Mouse (Mus musculus) hindbrain, embryonic 12.5 days (tissue): ENCODE data around the gene Tns3. TPM values are rescaled to one million over a fixed set of nuclear protein-coding genes. Genes with fewer than 3 reads are reported as not detected.

ENCODE experiments used
- ATAC-seq: fragments of 200-750 bp; cut with Nextera tagmentation; 2 replicates; pipeline ENCODE4 v1.8.0; 2017; ENCODE audit warnings: moderate TSS enrichment; ENCODE audit not compliant: low FRiP score
- H3K27ac ChIP-seq: fragments of 300-500 bp; sonication (generic); 2 replicates; pipeline ENCODE4 v1.5.1; 2016; ENCODE audit warnings: mild to moderate bottlenecking
- H3K27me3 ChIP-seq: fragments of 300-500 bp; sonication (generic); 2 replicates; pipeline ENCODE4 v1.6.1; 2016; ENCODE audit warnings: mild to moderate bottlenecking
- H3K36me3 ChIP-seq: fragments of 300-500 bp; sonication (generic); 2 replicates; pipeline ENCODE4 v1.6.1; 2016; ENCODE audit warnings: mild to moderate bottlenecking
- H3K4me1 ChIP-seq: fragments of 300-500 bp; sonication (generic); 2 replicates; pipeline ENCODE4 v1.6.1; 2016
- H3K4me2 ChIP-seq: fragments of 300-500 bp; sonication (generic); replicated peaks from 2 replicates; pipeline ENCODE4 v1.6.1; 2016; ENCODE audit warnings: mild to moderate bottlenecking
- H3K4me3 ChIP-seq: fragments of 300-500 bp; sonication (generic); 2 replicates; pipeline ENCODE4 v1.5.1; 2016; ENCODE audit warnings: mild to moderate bottlenecking
- H3K9ac ChIP-seq: fragments of 300-500 bp; sonication (generic); 2 replicates; pipeline ENCODE4 v1.6.1; 2016; ENCODE audit warnings: mild to moderate bottlenecking, moderate library complexity
- H3K9me3 ChIP-seq: fragments of 300-500 bp; sonication (generic); replicated peaks from 2 replicates; pipeline ENCODE4 v1.6.1; 2016; ENCODE audit warnings: mild to moderate bottlenecking
- WGBS: fragments of 180-500 bp; shearing (Covaris S2); methylation state at CpG from one replicate; pipeline ENCODE4 v1.1.7; 2016; 5-methylcytosine and 5-hydroxymethylcytosine counted together
- polyA plus RNA-seq: library from polyadenylated mRNA; unstranded; fragments of >200 nt; fragmentation: Nextera tagmentation; extraction: Ambion mirVana; gene quantifications from 2 replicates; pipeline ENCODE4 v1.2.1, GENCODE M21; 2016

Tns3 gene
- polyA plus RNA-seq, 1 experiment from 2014 or later = 15.9 TPM

DNA sequence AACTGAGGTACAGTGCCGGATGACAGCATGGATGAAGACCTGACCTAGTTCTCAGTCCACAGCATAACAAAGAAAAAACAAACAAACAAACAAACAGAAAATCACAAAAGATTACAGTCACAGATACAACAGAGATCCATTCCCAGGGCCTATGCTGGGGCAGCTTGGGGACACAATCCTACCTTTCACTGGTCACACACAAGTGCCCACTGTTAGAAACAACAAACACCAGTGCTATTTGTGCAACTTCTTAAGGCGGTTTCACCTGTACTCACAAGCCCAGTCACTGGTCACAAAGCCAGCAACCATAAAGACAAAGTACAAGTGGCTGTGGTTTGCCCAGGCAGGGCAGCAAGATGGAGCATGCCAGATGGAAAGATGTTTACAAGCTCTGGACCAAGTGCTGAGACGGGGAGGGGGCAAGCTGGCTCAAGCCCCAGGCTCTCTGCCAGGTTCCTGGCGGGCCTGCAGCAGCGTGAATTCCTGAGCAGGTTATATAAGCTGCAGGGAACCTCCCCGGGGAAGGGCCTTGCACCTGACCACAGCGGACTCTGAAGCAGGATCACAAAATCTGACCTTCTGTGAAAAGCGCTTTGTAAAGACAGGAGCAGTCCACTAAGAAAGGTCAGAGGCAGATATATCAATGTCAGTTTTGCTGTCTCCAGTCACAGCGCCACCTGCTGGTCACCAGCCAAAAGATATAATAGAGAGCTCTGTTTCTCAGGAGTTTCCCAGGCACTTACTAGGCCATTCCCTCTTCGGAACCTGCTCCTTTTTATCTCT, 140.8 kb downstream of the Tns3 start:
- peaks cover 10% of the 10 kb centered on the region; the same call in 1 of the 2 replicates for H3K4me1 ChIP-seq
- no peak overlapping the region for H3K27ac ChIP-seq
- H3K36me3 ChIP-seq = no peaks in the 10 kb centered on the region
- H3K4me2 ChIP-seq = peak overlapping the region; percentile 21; the same call in 1 of the 2 replicates
- H3K9ac ChIP-seq = no peak overlapping the region
- ATAC-seq = peak; percentile 54
- WGBS = 37% methylated on average over 10 of the region's 10 CpGs
- H3K9me3 ChIP-seq = no peaks in the 10 kb centered on the region
- H3K4me3 ChIP-seq = no peak overlapping the region
- H3K27me3 ChIP-seq = no peaks in the 10 kb centered on the region

DNA sequence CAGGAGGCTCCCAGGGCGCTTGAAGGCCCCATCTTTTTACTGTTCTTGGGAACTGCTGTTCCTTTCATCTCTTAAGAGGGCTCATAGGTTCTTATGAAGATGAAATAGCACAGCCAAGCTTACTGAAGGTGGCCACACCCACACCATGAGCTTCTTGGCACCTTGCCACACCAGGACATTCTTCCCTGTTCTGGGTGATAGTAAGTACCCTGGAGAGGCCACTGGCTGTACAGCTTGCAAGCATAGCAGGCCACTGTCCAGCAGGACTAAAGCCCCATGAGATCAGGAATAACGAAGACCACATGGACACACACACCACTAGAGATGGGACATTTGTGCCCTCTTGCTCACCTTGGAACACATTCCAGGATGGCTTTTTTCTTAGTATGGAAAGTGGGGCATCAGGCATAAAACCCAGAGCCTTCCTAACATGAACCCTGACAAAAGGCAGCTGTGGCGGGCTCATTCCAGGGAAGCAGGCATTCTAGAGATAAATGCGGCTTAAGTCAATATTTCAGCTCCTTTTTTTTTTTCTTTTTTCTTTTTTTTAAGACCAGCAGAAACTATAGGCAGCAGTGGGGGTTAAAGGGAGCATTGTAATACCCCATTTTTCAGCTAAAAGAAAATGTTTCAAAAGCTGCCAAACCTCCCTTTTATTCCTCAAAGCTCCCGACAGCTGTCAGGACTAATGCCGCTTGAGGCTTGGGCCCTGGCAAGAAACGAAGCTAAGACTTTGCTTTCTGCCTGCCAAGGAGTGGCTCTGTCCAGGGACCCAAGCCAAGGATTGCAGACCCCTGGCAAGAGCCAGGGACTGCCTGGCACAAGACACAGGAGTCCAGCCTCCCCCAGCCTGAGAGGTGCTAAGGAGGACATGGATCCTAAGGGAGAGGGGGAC, 150.7 kb downstream of the Tns3 start:
- WGBS = 62% methylated on average over 7 of the region's 7 CpGs
- H3K27me3 ChIP-seq = no peaks in the 10 kb centered on the region
- H3K4me3 ChIP-seq = no peak overlapping the region
- 0 out of 2 replicates have a peak, but pooled peaks cover 3% of the 10 kb centered on the region for H3K36me3 ChIP-seq
- H3K4me1 ChIP-seq = no peaks in the 10 kb centered on the region
- no peak overlapping the region for H3K9ac ChIP-seq
- no peak overlapping the region for H3K27ac ChIP-seq
- ATAC-seq = no peak
- no peaks in the 10 kb centered on the region for H3K9me3 ChIP-seq
- H3K4me2 ChIP-seq = no peak overlapping the region

DNA sequence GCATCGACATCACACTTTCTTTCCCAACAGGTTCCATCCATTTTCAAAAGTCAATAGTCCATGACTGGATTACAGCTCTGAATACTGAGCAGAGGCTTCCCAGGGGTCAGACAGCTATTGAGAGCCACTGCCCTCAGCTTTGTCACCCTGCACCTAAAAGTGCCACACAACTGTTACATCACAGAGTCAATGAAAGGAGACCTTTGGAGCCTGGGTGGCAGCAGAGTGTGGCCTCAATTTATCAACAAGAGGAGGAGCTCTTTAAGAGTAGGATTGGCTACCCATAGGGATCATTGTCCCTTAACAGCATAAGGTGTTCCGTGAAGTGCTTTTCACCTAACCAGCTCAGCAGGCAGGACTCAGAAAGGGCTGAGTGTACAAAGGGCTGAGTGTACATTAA, 154.0 kb downstream of the Tns3 start:
- Histone ChIP-seq H3K27ac (no peak overlapping the region), H3K9ac (no peak overlapping the region), H3K4me1 (no peaks in the 10 kb centered on the region), H3K9me3 (no peaks in the 10 kb centered on the region), H3K4me2 (no peak overlapping the region), H3K4me3 (no peak overlapping the region), H3K27me3 (no peaks in the 10 kb centered on the region), H3K36me3 (0 out of 2 replicates have a peak, but pooled peaks cover 3% of the 10 kb centered on the region)
- WGBS = 67% methylated on average over 2 of the region's 2 CpGs
- no peak for ATAC-seq

- no peak overlapping the region for H3K27ac ChIP-seq
- H3K9ac ChIP-seq = no peak overlapping the region
- H3K4me3 ChIP-seq = no peak overlapping the region
- no peak overlapping the region for H3K4me2 ChIP-seq
- 0 out of 2 replicates have a peak, but pooled peaks cover 3% of the 10 kb centered on the region for H3K36me3 ChIP-seq
- H3K4me1 ChIP-seq = no peaks in the 10 kb centered on the region
- H3K27me3 ChIP-seq = no peaks in the 10 kb centered on the region
- ATAC-seq = no peak
- 91% methylated on average over 7 of the region's 7 CpGs for WGBS
- H3K9me3 ChIP-seq = no peaks in the 10 kb centered on the region
Observed at GRCm38 (mm10) chr11:8509614-8510013, 154.7 kb downstream of the Tns3 start.

DNA sequence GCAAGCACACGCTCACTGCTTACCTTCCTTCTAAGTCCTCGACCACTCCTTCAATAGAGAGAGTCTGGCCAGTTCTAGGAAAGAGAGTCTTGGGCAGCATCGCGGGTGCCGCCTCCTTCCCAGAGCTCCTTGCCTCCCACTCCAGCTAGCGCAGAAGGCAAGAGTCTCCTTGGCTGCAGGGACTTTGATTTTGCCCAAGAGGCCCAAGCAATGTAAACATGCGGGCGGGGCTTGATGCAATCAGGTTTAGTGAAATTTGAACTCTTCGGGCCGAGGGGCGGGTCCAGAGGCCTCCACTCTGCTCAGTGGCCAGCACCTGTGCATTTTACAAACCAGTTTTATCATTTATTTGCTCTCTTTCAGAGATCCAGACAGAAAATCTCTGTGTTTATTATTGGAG, 160.6 kb downstream of the Tns3 start:
- Histone ChIP-seq H3K27me3 (no peaks in the 10 kb centered on the region), H3K4me3 (no peak overlapping the region), H3K9ac (no peak overlapping the region), H3K36me3 (no peaks in the 10 kb centered on the region), H3K4me1 (no peaks in the 10 kb centered on the region), H3K27ac (no peak overlapping the region), H3K9me3 (no peaks in the 10 kb centered on the region), H3K4me2 (no peak overlapping the region)
- WGBS = 38% methylated on average over 11 of the region's 11 CpGs
- ATAC-seq = no peak

DNA sequence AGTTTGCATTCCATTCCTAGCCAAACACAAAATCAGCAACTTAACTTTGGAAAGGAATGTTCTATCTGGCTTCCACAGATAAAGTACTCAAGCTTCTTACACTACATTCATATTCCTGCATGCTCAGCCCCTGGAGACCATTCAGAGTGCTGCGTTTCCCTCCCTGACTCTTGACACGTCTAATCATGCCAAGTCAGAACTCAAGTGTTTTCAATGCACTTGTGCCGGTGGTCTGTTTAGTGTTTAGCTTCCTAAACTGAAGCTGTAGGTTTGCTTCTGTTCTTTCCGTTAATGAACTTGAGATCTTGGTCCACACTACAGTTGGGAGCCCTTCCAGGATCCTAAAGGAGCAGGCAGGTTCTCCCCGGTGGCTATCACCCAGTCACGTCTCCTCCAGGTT, 163.5 kb downstream of the Tns3 start:
- Histone ChIP-seq H3K27me3 (no peaks in the 10 kb centered on the region), H3K9ac (no peak overlapping the region), H3K36me3 (no peaks in the 10 kb centered on the region), H3K9me3 (no peaks in the 10 kb centered on the region), H3K27ac (no peak overlapping the region), H3K4me2 (no peak overlapping the region), H3K4me3 (no peak overlapping the region), H3K4me1 (0 out of 2 replicates have a peak, but pooled peaks cover 8% of the 10 kb centered on the region)
- no peak for ATAC-seq
- 89% methylated on average over 6 of the region's 6 CpGs for WGBS

DNA sequence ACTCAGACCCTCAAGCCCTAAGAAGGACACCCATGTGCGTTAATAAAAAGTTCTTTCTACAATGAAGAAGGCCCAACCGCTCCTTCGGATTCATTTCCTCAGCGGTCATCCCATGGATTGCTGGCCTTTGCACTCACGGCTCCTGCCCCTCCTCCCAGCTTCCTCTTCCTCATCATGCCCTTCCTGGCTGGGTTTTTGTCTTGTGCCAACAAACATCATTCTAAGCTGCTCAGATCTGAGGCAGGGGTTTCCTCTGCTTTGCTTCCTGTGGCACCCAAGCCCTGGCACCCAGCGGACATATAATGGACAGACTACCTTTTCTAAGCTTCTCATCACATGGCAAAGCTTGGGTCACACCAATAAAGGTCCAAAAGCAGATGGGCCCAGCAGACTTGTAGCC, 167.2 kb downstream of the Tns3 start:
- Histone ChIP-seq H3K27ac (no peak overlapping the region), H3K4me2 (no peak overlapping the region), H3K9ac (no peak overlapping the region), H3K4me3 (no peak overlapping the region), H3K4me1 (0 out of 2 replicates have a peak, but pooled peaks cover 8% of the 10 kb centered on the region), H3K9me3 (no peaks in the 10 kb centered on the region), H3K27me3 (no peaks in the 10 kb centered on the region), H3K36me3 (0 out of 2 replicates have a peak, but pooled peaks cover 3% of the 10 kb centered on the region)
- 85% methylated on average over 6 of the region's 6 CpGs for WGBS
- ATAC-seq = no peak

- no peaks in the 10 kb centered on the region for H3K9me3 ChIP-seq
- 0 out of 2 replicates have a peak, but pooled peaks cover 8% of the 10 kb centered on the region for H3K4me1 ChIP-seq
- H3K4me2 ChIP-seq = no peak overlapping the region
- ATAC-seq = no peak
- H3K9ac ChIP-seq = no peak overlapping the region
- 70% methylated on average over 5 of the region's 5 CpGs for WGBS
- 0 out of 2 replicates have a peak, but pooled peaks cover 4% of the 10 kb centered on the region for H3K36me3 ChIP-seq
- no peaks in the 10 kb centered on the region for H3K27me3 ChIP-seq
- H3K4me3 ChIP-seq = no peak overlapping the region
- no peak overlapping the region for H3K27ac ChIP-seq
Observed at GRCm38 (mm10) chr11:8496686-8497085, 167.6 kb downstream of the Tns3 start.

GRCm38 (mm10) chr11:8495801-8496200, 168.5 kb downstream of the Tns3 start:
- WGBS = 90% methylated on average over 7 of the region's 7 CpGs
- H3K4me1 ChIP-seq = 0 out of 2 replicates have a peak, but pooled peaks cover 8% of the 10 kb centered on the region
- no peak overlapping the region for H3K4me2 ChIP-seq
- no peaks in the 10 kb centered on the region for H3K27me3 ChIP-seq
- H3K4me3 ChIP-seq = no peak overlapping the region
- no peak for ATAC-seq
- no peak overlapping the region for H3K27ac ChIP-seq
- H3K9me3 ChIP-seq = no peaks in the 10 kb centered on the region
- no peak overlapping the region for H3K9ac ChIP-seq
- 0 out of 2 replicates have a peak, but pooled peaks cover 4% of the 10 kb centered on the region for H3K36me3 ChIP-seq

DNA sequence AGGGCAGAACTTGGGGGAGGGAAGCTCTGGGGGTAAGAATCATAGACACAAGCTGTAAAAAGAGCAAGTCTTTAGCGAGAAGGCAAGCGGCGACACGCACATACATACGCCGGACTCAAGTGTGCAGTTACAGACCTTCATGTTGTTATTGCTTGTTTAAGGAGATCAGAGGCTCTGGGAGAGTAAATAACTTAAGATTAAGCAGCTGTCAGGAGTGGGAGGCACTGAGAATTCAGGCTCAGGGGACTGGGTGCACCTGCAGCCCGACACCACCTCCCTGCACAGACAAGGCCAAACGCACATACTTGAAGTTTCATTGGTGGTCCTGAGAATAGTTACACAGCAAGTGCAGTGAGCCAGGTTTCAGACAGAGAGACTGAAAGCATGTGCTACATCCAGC, 169.3 kb downstream of the Tns3 start:
- 0 out of 2 replicates have a peak, but pooled peaks cover 8% of the 10 kb centered on the region for H3K4me1 ChIP-seq
- no peak overlapping the region for H3K4me2 ChIP-seq
- WGBS = 94% methylated on average over 8 of the region's 8 CpGs
- no peaks in the 10 kb centered on the region for H3K27me3 ChIP-seq
- H3K27ac ChIP-seq = no peak overlapping the region
- H3K4me3 ChIP-seq = no peak overlapping the region
- H3K36me3 ChIP-seq = 0 out of 2 replicates have a peak, but pooled peaks cover 4% of the 10 kb centered on the region
- H3K9ac ChIP-seq = no peak overlapping the region
- no peaks in the 10 kb centered on the region for H3K9me3 ChIP-seq
- no peak for ATAC-seq

DNA sequence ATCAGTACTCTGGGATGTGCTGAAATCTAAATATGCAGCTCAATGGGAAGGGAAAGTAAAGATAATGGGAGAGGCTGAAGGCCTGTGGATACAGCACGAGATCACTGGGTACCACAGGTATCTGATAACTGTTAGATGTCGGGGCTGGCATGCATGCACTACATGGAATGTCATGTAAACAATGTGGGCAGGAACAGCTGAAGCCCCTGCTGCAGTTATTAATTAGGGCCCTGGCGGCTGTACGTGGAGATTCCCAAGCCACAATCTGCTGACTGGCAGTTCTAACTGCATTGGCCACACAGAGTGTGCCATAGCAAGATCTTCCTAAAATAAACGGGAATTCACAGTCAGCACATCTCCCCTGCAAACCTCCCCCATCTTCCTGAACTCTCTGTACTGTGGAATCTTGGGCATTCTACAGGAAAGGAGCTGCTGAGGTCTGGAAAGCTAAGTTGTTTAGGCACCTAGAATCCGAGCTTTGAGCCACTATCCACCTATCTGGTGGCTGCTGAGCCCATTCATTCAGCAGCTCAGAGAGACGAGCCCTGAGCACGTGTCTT, 170.3 kb downstream of the Tns3 start:
- H3K4me2 ChIP-seq = no peak overlapping the region
- no peak overlapping the region for H3K4me3 ChIP-seq
- H3K4me1 ChIP-seq = 0 out of 2 replicates have a peak, but pooled peaks cover 8% of the 10 kb centered on the region
- no peak overlapping the region for H3K27ac ChIP-seq
- no peak overlapping the region for H3K9ac ChIP-seq
- ATAC-seq = no peak
- WGBS = 67% methylated on average over 8 of the region's 8 CpGs
- no peaks in the 10 kb centered on the region for H3K27me3 ChIP-seq
- H3K36me3 ChIP-seq = 0 out of 2 replicates have a peak, but pooled peaks cover 4% of the 10 kb centered on the region
- no peaks in the 10 kb centered on the region for H3K9me3 ChIP-seq

GRCm38 (mm10) chr11:8492332-8492731, 172.0 kb downstream of the Tns3 start:
- Histone ChIP-seq H3K4me2 (no peak overlapping the region), H3K9ac (no peak overlapping the region), H3K27ac (no peak overlapping the region), H3K27me3 (no peaks in the 10 kb centered on the region), H3K9me3 (no peaks in the 10 kb centered on the region), H3K4me1 (0 out of 2 replicates have a peak, but pooled peaks cover 8% of the 10 kb centered on the region), H3K36me3 (0 out of 2 replicates have a peak, but pooled peaks cover 4% of the 10 kb centered on the region), H3K4me3 (no peak overlapping the region)
- ATAC-seq = no peak
- WGBS = 95% methylated on average over 10 of the region's 10 CpGs
